7 mouse cellular contexts compared by ENCODE assay signal in genomic region chr2:90964811-90965465, GRCm38 (mm10). TPM values are rescaled to one million over a fixed set of nuclear protein-coding genes. Genes with fewer than 3 reads are reported as not detected.
DNase-seq lines count a peak whose midpoint lies in the region; ATAC-seq lines count a peak whose summit lies in the region.

No protein-coding gene starts in this region.

- no peak overlapping the region for H3K4me2 ChIP-seq in neural tube, embryonic 13.5 days

- 0 out of 2 replicates have a peak, but pooled peaks have one; percentile 38 for ATAC-seq in neural tube, embryonic 13.5 days (ENCODE audit: low read depth)

- H3K27me3 ChIP-seq in neural tube, embryonic 13.5 days: no peaks in the 10 kb centered on the region
- no peaks in the 10 kb centered on the region for H3K27me3 ChIP-seq in heart, embryonic 10.5 days (ENCODE audit: insufficient read depth, poor library complexity, severe bottlenecking)

- H3K36me3 ChIP-seq in neural tube, embryonic 13.5 days: no peaks in the 10 kb centered on the region
- H3K36me3 ChIP-seq in heart, embryonic 10.5 days: 0 out of 2 replicates have a peak, but pooled peaks cover 3% of the 10 kb centered on the region

- H3K4me3 ChIP-seq in neural tube, embryonic 13.5 days: no peak overlapping the region
- peak overlapping the region; percentile 50 for H3K4me3 ChIP-seq in heart, embryonic 10.5 days

- DNase-seq in neural tube, embryonic 10.5 days (ENCODE audit: extremely low spot score, low spot score): no peak
- DNase-seq in cerebellum, postnatal 36 days: peak; percentile 50 to 61
- peak; percentile 85 for DNase-seq in heart, embryonic 10.5 days (ENCODE audit: low spot score)
- peak; percentile 64 to 76 for DNase-seq in layer of hippocampus, postnatal 36 days
- DNase-seq in lung, postnatal 4 days: peak; percentile 8 to 26
- DNase-seq in spleen, postnatal 10 days (ENCODE audit: low spot score in 2 of 2): no peak

- H3K4me1 ChIP-seq in neural tube, embryonic 13.5 days (replicated peaks): peaks cover 14% of the 10 kb centered on the region
- H3K4me1 ChIP-seq in heart, embryonic 10.5 days: peaks cover 5% of the 10 kb centered on the region; the same call in 1 of the 2 replicates

- WGBS in neural tube, embryonic 13.5 days: 68% methylated on average over 7 of the region's 7 CpGs
- WGBS in heart, embryonic 10.5 days: 31% methylated on average over 7 of the region's 7 CpGs

- no peaks in the 10 kb centered on the region for H3K9me3 ChIP-seq in neural tube, embryonic 13.5 days
- no peaks in the 10 kb centered on the region for H3K9me3 ChIP-seq in heart, embryonic 10.5 days

- H3K27ac ChIP-seq in neural tube, embryonic 13.5 days (replicated peaks): 0 out of 2 replicates have a peak overlapping the region, but pooled peaks have one; percentile 33
- peak overlapping the region; percentile 87 for H3K27ac ChIP-seq in heart, embryonic 10.5 days

- H3K9ac ChIP-seq in neural tube, embryonic 13.5 days: no peak overlapping the region

RNA-seq across cellular contexts. Expression of gene Celf1, which starts 24.8 kb away (rescaled TPM):
- polyA plus RNA-seq in neural tube, embryonic 13.5 days (2015; fragmentation: Nextera tagmentation; extraction: Ambion mirVana): 104 and 112 TPM in 2 replicates
- 128 and 155 TPM in 2 replicates for polyA plus RNA-seq in heart, embryonic 10.5 days (2016; fragmentation: Nextera tagmentation; extraction: Ambion mirVana)
- total RNA-seq in layer of hippocampus, postnatal 36 days (2021): 100 to 1,000 TPM; 148 to 152 TPM

Comparison
In these comparisons a context has a peak if more than half of its experiments do, and no peak if none do; other contexts are left out.
1. DNase-seq: peak in cerebellum, postnatal 36 days (2 of 2), heart, embryonic 10.5 days (single experiment), layer of hippocampus, postnatal 36 days (2 of 2) and lung, postnatal 4 days (2 of 2); none in neural tube, embryonic 10.5 days (single experiment) and spleen, postnatal 10 days (0 of 2).